Mouse (Mus musculus): ENCODE measurements around the gene Gfer. TPM values are rescaled to one million over a fixed set of nuclear protein-coding genes. Genes with fewer than 3 reads are reported as not detected.
A peak's percentile ranks its signal among the peaks of the same experiment; 100 is the strongest.

Gfer gene
- polyA plus RNA-seq, 1 experiment from 2014 or later = 48.4 TPM

DNA sequence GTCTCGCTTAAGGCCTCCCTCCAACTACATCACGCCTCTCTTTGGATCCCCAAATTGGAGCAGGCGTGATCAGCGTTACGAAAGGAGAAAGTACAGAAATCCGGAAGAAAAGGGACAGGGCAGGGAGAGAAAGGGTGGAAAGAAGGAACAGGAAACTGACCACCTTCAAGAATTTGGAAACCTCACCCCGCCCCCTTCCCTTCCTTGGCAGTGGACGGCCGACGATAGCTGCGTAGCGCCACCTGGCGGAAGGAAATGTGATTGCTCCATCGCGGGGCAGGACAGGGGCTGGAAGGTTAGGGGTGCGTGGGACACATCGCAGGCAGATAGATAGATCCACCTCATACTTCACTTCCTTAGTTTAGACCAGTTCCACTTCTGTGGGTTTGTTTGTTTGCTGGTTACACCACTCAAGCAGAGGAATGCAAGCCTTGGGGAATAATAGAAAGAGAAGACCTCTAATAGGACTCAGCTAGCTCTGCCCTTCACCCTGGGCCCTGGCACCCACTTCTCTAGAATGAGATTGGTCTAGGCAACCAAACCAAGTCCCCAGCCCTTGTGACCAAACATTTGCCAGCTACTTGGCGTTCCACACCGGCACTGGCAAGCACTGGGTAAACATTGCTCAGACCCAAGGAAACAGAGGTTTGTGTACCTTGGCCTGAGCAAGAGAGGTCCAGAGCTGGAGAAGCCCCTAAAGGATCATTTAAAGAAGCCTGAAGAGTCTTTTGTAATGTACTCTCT lies 41.8 kb downstream of the Gfer start:
- Histone ChIP-seq H3K9ac (replicated peaks) (0 out of 2 replicates have a peak overlapping the region, but pooled peaks have one; percentile 21), H3K4me1 (peaks cover 32% of the 10 kb centered on the region), H3K9me3 (no peaks in the 10 kb centered on the region), H3K36me3 (no peaks in the 10 kb centered on the region), H3K27me3 (peaks cover 72% of the 10 kb centered on the region), H3K27ac (replicated peaks) (no peak overlapping the region), H3K4me3 (peak overlapping the region; percentile 16; the same call in 1 of the 2 replicates), H3K4me2 (replicated peaks) (peak overlapping the region; percentile 46)
- 6% methylated on average over 19 of the region's 19 CpGs for WGBS
- ATAC-seq (ENCODE audit: low FRiP score, low read depth) = 0 out of 2 replicates have a peak, but pooled peaks have one; percentile 64

- H3K4me3 ChIP-seq = no peak overlapping the region
- H3K4me2 ChIP-seq (replicated peaks) = no peak overlapping the region
- WGBS = 64% methylated on average over 3 of the region's 3 CpGs
- H3K9me3 ChIP-seq = no peaks in the 10 kb centered on the region
- no peaks in the 10 kb centered on the region for H3K36me3 ChIP-seq
- H3K27me3 ChIP-seq = peaks cover 70% of the 10 kb centered on the region
- H3K27ac ChIP-seq (replicated peaks) = no peak overlapping the region
- H3K9ac ChIP-seq (replicated peaks) = no peak overlapping the region
- peaks cover 22% of the 10 kb centered on the region for H3K4me1 ChIP-seq
- no peak for ATAC-seq (ENCODE audit: low FRiP score, low read depth)
These were observed 44.1 kb downstream of the Gfer start for GRCm38 (mm10) chr17:24651835-24652234.

GRCm38 (mm10) chr17:24650766-24651165 lies 45.2 kb downstream of the Gfer start:
- Histone ChIP-seq H3K27me3 (peaks cover 59% of the 10 kb centered on the region), H3K27ac (replicated peaks) (no peak overlapping the region), H3K36me3 (no peaks in the 10 kb centered on the region), H3K4me2 (replicated peaks) (peak overlapping the region; percentile 97; the same call in 1 of the 2 replicates), H3K4me3 (no peak overlapping the region), H3K9ac (replicated peaks) (no peak overlapping the region), H3K9me3 (no peaks in the 10 kb centered on the region), H3K4me1 (peaks cover 22% of the 10 kb centered on the region)
- 78% methylated on average over 4 of the region's 4 CpGs for WGBS
- no peak for ATAC-seq (ENCODE audit: low FRiP score, low read depth)

DNA sequence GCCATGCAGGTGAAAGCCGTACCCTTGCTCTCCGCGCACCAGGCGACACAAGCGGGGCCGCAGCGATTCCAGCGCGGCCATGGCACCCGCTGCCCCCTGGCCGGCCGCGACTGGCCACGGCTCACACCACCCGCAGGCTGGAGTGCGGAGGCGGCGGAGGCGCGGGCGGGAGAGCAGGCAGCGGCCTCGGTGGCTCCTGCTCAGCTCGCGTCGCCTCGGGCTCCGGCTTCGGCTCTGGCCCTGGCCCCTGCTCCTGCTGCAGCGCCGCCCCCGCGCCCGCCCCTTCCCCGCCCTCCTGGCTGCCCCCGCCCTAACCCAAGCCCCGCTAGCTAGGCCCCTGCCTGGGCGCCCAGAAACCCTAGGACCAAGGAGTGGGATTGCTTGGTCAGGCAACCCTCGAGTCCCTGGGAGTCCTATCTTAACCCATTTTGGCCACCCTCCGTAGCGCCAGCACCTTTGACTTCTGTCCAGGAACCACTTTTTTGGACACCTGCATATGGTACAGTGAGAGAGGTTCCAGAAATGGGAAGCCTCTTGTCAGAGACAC lies 45.8 kb downstream of the Gfer start, which contains the start of gene Slc9a3r2:
TSS of gene Slc9a3r2 (minus strand) at position 258 of the 547 bp plus-strand sequence.
- ATAC-seq (ENCODE audit: low FRiP score, low read depth) = peak; percentile 41
- Histone ChIP-seq H3K27ac (replicated peaks) (0 out of 2 replicates have a peak within 1 kb of the TSS, but pooled peaks have one; percentile 2), H3K9me3 (no peaks in the 10 kb centered on the region), H3K4me1 (peaks cover 22% of the 10 kb centered on the region), H3K9ac (replicated peaks) (peak within 1 kb of the TSS; percentile 76), H3K36me3 (no peaks in the 10 kb centered on the region), H3K4me3 (peak within 1 kb of the TSS; percentile 62), H3K27me3 (peaks cover 59% of the 10 kb centered on the region), H3K4me2 (replicated peaks) (peak within 1 kb of the TSS; percentile 97)
- WGBS = under 1% methylated on average over 38 of the region's 41 CpGs

- H3K9me3 ChIP-seq = no peaks in the 10 kb centered on the region
- 3% methylated on average over 30 of the region's 35 CpGs for WGBS
- peak overlapping the region; percentile 62 for H3K4me3 ChIP-seq
- peaks cover 59% of the 10 kb centered on the region for H3K27me3 ChIP-seq
- H3K4me2 ChIP-seq (replicated peaks) = peak overlapping the region; percentile 97
- H3K9ac ChIP-seq (replicated peaks) = peak overlapping the region; percentile 76
- H3K27ac ChIP-seq (replicated peaks) = 0 out of 2 replicates have a peak overlapping the region, but pooled peaks have one; percentile 2
- peaks cover 22% of the 10 kb centered on the region for H3K4me1 ChIP-seq
- ATAC-seq (ENCODE audit: low FRiP score, low read depth) = peak; percentile 45; the same call in 1 of the 2 replicates
- H3K36me3 ChIP-seq = no peaks in the 10 kb centered on the region
These were observed 46.3 kb downstream of the Gfer start for GRCm38 (mm10) chr17:24649581-24650069.

GRCm38 (mm10) chr17:24648731-24649377 lies 47.1 kb downstream of the Gfer start:
- Histone ChIP-seq H3K4me1 (peaks cover 17% of the 10 kb centered on the region), H3K4me2 (replicated peaks) (peak overlapping the region; percentile 97), H3K4me3 (peak overlapping the region; percentile 62; the same call in 1 of the 2 replicates), H3K27ac (replicated peaks) (no peak overlapping the region), H3K36me3 (no peaks in the 10 kb centered on the region), H3K9me3 (no peaks in the 10 kb centered on the region), H3K9ac (replicated peaks) (no peak overlapping the region), H3K27me3 (peaks cover 59% of the 10 kb centered on the region)
- 71% methylated on average over 10 of the region's 10 CpGs for WGBS
- ATAC-seq (ENCODE audit: low FRiP score, low read depth) = no peak

DNA sequence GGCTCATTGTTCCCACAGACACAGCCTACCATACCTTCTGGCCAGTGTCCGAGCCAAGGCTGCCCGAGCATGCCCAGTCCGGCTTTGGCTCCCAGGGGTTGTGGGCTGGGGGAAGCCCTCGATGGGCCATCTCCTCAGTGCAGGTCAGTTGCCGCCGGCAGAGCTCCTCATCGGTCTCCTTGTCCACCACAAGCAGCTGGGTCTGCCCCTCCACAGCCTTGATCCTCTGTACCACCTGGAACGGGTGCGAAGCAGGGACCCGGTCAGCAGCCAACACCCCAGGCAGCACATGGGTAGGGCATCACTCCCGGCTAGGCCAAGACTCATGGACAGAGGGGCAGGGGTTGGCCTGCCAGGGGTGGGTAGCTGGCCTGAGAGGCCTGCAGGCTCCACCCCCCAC lies 48.5 kb downstream of the Gfer start:
- no peak overlapping the region for H3K9ac ChIP-seq (replicated peaks)
- peaks cover 15% of the 10 kb centered on the region for H3K4me1 ChIP-seq
- no peaks in the 10 kb centered on the region for H3K36me3 ChIP-seq
- peaks cover 55% of the 10 kb centered on the region for H3K27me3 ChIP-seq
- 81% methylated on average over 11 of the region's 11 CpGs for WGBS
- ATAC-seq (ENCODE audit: low FRiP score, low read depth) = no peak
- no peaks in the 10 kb centered on the region for H3K9me3 ChIP-seq
- no peak overlapping the region for H3K27ac ChIP-seq (replicated peaks)
- no peak overlapping the region for H3K4me2 ChIP-seq (replicated peaks)
- no peak overlapping the region for H3K4me3 ChIP-seq

DNA sequence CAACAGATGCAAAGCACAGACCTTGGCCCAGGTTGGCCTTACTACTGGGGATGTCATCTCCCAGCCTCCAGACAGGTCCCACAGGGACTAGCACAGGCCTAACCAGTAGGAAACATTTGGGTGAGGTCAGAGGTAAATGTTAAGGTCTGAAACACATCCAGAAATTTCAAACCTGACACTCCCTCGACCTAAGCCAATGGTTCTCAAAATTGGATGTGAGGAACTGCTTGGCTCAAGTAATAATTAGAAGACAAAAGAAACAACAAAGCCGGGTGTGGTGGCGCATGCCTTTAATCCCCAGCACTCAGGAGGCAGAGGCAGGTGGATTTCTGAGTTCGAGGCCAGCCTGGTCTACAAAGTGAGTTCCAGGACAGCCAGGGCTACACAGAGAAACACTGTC lies 49.6 kb downstream of the Gfer start:
- no peak overlapping the region for H3K9ac ChIP-seq (replicated peaks)
- H3K27ac ChIP-seq (replicated peaks) = no peak overlapping the region
- H3K9me3 ChIP-seq = no peaks in the 10 kb centered on the region
- H3K36me3 ChIP-seq = no peaks in the 10 kb centered on the region
- H3K4me1 ChIP-seq = peaks cover 15% of the 10 kb centered on the region
- ATAC-seq (ENCODE audit: low FRiP score, low read depth) = no peak
- peaks cover 44% of the 10 kb centered on the region for H3K27me3 ChIP-seq
- no peak overlapping the region for H3K4me2 ChIP-seq (replicated peaks)
- no peak overlapping the region for H3K4me3 ChIP-seq
- 84% methylated on average over 4 of the region's 4 CpGs for WGBS

DNA sequence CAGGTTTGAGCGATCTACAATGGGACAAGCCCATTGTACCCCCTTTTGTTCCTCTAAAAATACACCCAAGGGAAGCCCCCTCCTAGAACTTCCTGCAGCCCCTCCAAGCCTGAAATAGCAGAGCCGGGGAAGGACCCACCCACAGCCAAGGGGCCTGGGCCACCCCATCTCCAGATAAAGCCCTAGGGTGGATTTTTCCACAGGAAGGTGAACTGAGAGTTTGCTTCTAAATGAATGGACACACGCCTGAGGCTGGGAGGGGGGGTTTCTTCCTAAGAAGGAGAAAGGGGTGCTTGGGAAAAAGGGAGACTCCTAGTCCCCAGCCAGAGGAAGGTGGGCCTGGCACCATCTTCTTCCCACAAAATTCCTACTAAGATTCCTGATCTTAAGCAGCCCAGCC lies 50.0 kb downstream of the Gfer start:
- WGBS = 91% methylated on average over 3 of the region's 3 CpGs

GRCm38 (mm10) chr17:24644875-24645721 lies 50.9 kb downstream of the Gfer start:
- 0 out of 2 replicates have a peak overlapping the region, but pooled peaks have one; percentile 0 for H3K9ac ChIP-seq (replicated peaks)
- H3K4me3 ChIP-seq = no peak overlapping the region
- no peak for ATAC-seq (ENCODE audit: low FRiP score, low read depth)
- H3K36me3 ChIP-seq = no peaks in the 10 kb centered on the region
- no peak overlapping the region for H3K4me2 ChIP-seq (replicated peaks)
- H3K27me3 ChIP-seq = peaks cover 31% of the 10 kb centered on the region
- WGBS = 82% methylated on average over 9 of the region's 9 CpGs
- H3K9me3 ChIP-seq = no peaks in the 10 kb centered on the region
- peaks cover 9% of the 10 kb centered on the region for H3K4me1 ChIP-seq
- H3K27ac ChIP-seq (replicated peaks) = no peak overlapping the region; the same call in 1 of the 2 replicates

More for the DNA sequence above, 50.0 kb downstream of the Gfer start:
- no peak overlapping the region for H3K4me2 ChIP-seq (replicated peaks)
- H3K9ac ChIP-seq (replicated peaks) = no peak overlapping the region
- H3K27me3 ChIP-seq = peaks cover 39% of the 10 kb centered on the region
- H3K4me1 ChIP-seq = peaks cover 15% of the 10 kb centered on the region
- H3K9me3 ChIP-seq = no peaks in the 10 kb centered on the region
- no peak for ATAC-seq (ENCODE audit: low FRiP score, low read depth)
- no peak overlapping the region for H3K4me3 ChIP-seq
- H3K36me3 ChIP-seq = no peaks in the 10 kb centered on the region
- no peak overlapping the region for H3K27ac ChIP-seq (replicated peaks)

- no peak overlapping the region; the same call in 1 of the 2 replicates for H3K27ac ChIP-seq (replicated peaks)
- no peak overlapping the region for H3K4me2 ChIP-seq (replicated peaks)
- no peak overlapping the region for H3K9ac ChIP-seq (replicated peaks)
- no peak overlapping the region for H3K4me3 ChIP-seq
- 54% methylated on average over 7 of the region's 7 CpGs for WGBS
- H3K27me3 ChIP-seq = peaks cover 22% of the 10 kb centered on the region
- no peak for ATAC-seq (ENCODE audit: low FRiP score, low read depth)
- H3K36me3 ChIP-seq = no peaks in the 10 kb centered on the region
- H3K4me1 ChIP-seq = no peaks in the 10 kb centered on the region
- no peaks in the 10 kb centered on the region for H3K9me3 ChIP-seq
These were observed 51.8 kb downstream of the Gfer start for GRCm38 (mm10) chr17:24644030-24644715.

Measured in midbrain, embryonic 12.5 days (tissue).